Mouse (Mus musculus) midbrain, embryonic 15.5 days (tissue): ENCODE results near the gene Bpifb1. TPM values are rescaled to one million over a fixed set of nuclear protein-coding genes. Genes with fewer than 3 reads are reported as not detected.
"Not testable (repeated sequence)": the region's sequence is repeated elsewhere in the genome, so short reads cannot be mapped to it uniquely, and the experiment has no call there.

Source experiments
- ATAC-seq: fragments of 200-750 bp; cut with Nextera tagmentation; replicated peaks from 2 replicates; pipeline ENCODE4 v1.8.0; 2017; ENCODE audit warnings: moderate TSS enrichment
- H3K27ac ChIP-seq: fragments of 300-500 bp; sonication (generic); 2 replicates; pipeline ENCODE4 v1.5.1; 2015; ENCODE audit warnings: mild to moderate bottlenecking, inconsistent platforms
- H3K27me3 ChIP-seq: fragments of 300-500 bp; sonication (generic); replicated peaks from 2 replicates; pipeline ENCODE4 v1.6.1; 2015; ENCODE audit warnings: inconsistent platforms
- H3K36me3 ChIP-seq: fragments of 300-500 bp; sonication (generic); replicated peaks from 2 replicates; pipeline ENCODE4 v1.6.1; 2015; ENCODE audit warnings: inconsistent platforms
- H3K4me1 ChIP-seq: fragments of 300-500 bp; sonication (generic); 2 replicates; pipeline ENCODE4 v1.6.1; 2015; ENCODE audit warnings: inconsistent platforms
- H3K4me2 ChIP-seq: fragments of 300-500 bp; sonication (generic); 2 replicates; pipeline ENCODE4 v1.6.1; 2015; ENCODE audit warnings: inconsistent platforms, mild to moderate bottlenecking, moderate library complexity
- H3K4me3 ChIP-seq: fragments of 300-500 bp; sonication (generic); 2 replicates; pipeline ENCODE4 v1.5.1; 2015; ENCODE audit warnings: mild to moderate bottlenecking, inconsistent platforms
- H3K9ac ChIP-seq: fragments of 300-500 bp; sonication (generic); 2 replicates; pipeline ENCODE4 v1.6.1; 2015; ENCODE audit warnings: mild to moderate bottlenecking, inconsistent platforms
- H3K9me3 ChIP-seq: fragments of 300-500 bp; sonication (generic); 2 replicates; pipeline ENCODE4 v1.6.1; 2016; ENCODE audit warnings: inconsistent platforms
- WGBS: fragments of 180-500 bp; shearing (Covaris S2); methylation state at CpG from one replicate; pipeline ENCODE4 v1.1.7; 2015; ENCODE audit warnings: mixed read lengths; 5-methylcytosine and 5-hydroxymethylcytosine counted together
- polyA plus RNA-seq: library from polyadenylated mRNA; unstranded; fragments of >200 nt; fragmentation: Nextera tagmentation; extraction: Ambion mirVana; gene quantifications from 2 replicates; pipeline ENCODE4 v1.2.1, GENCODE M21; 2015

Bpifb1 gene
- polyA plus RNA-seq, 1 experiment from 2014 or later, result 0.50 TPM

- Histone ChIP-seq H3K9me3 (no peaks in the 10 kb centered on the region), H3K4me1 (peaks cover 10% of the 10 kb centered on the region), H3K36me3 (no peaks in the 10 kb centered on the region), H3K9ac (no peak overlapping the region), H3K27ac (no peak overlapping the region), H3K27me3 (no peaks in the 10 kb centered on the region), H3K4me3 (no peak overlapping the region), H3K4me2 (no peak overlapping the region)
- ATAC-seq, result no peak
- WGBS, result 83% methylated on average over 5 of the region's 5 CpGs
Observed at GRCm38 (mm10) chr2:154219950-154220349, 29.3 kb downstream of the Bpifb1 start.

- H3K4me3 ChIP-seq, result no peak within 1 kb of the TSS
- H3K9me3 ChIP-seq, result no peaks in the 10 kb centered on the region
- no peak within 1 kb of the TSS for H3K9ac ChIP-seq
- WGBS, result 6% methylated on average over 14 of the region's 14 CpGs
- peaks cover 10% of the 10 kb centered on the region for H3K4me1 ChIP-seq
- no peaks in the 10 kb centered on the region for H3K27me3 ChIP-seq
- peak; percentile 74 for ATAC-seq
- no peaks in the 10 kb centered on the region for H3K36me3 ChIP-seq
- 0 out of 2 replicates have a peak within 1 kb of the TSS, but pooled peaks have one; percentile 12 for H3K27ac ChIP-seq
- H3K4me2 ChIP-seq, result peak within 1 kb of the TSS; percentile 26; the same call in 1 of the 2 replicates
Observed at GRCm38 (mm10) chr2:154223265-154223916, 32.8 kb downstream of the Bpifb1 start, which contains the start of gene Bpifb5. Bpifb5 (plus strand) TSS chr2:154223742.

- WGBS, result 10% methylated on average over 2 of the region's 2 CpGs
- peak overlapping the region; percentile 26; the same call in 1 of the 2 replicates for H3K4me2 ChIP-seq
- H3K9ac ChIP-seq, result no peak overlapping the region
Observed at GRCm38 (mm10) chr2:154223917-154224273, 33.3 kb downstream of the Bpifb1 start.

GRCm38 (mm10) chr2:154226991-154227390 lies 36.4 kb downstream of the Bpifb1 start:
- Histone ChIP-seq H3K27ac (no peak overlapping the region), H3K9me3 (no peaks in the 10 kb centered on the region), H3K4me1 (peaks cover 10% of the 10 kb centered on the region), H3K36me3 (no peaks in the 10 kb centered on the region), H3K4me2 (no peak overlapping the region), H3K27me3 (no peaks in the 10 kb centered on the region), H3K4me3 (no peak overlapping the region), H3K9ac (no peak overlapping the region)
- no peak for ATAC-seq
- 77% methylated on average over 4 of the region's 4 CpGs for WGBS

More at GRCm38 (mm10) chr2:154223917-154224273, 33.3 kb downstream of the Bpifb1 start:
- no peak overlapping the region for H3K27ac ChIP-seq
- peaks cover 10% of the 10 kb centered on the region for H3K4me1 ChIP-seq
- no peaks in the 10 kb centered on the region for H3K27me3 ChIP-seq
- no peaks in the 10 kb centered on the region for H3K9me3 ChIP-seq
- H3K4me3 ChIP-seq, result no peak overlapping the region
- peak; percentile 48; the same call in 1 of the 2 replicates for ATAC-seq
- H3K36me3 ChIP-seq, result no peaks in the 10 kb centered on the region

DNA sequence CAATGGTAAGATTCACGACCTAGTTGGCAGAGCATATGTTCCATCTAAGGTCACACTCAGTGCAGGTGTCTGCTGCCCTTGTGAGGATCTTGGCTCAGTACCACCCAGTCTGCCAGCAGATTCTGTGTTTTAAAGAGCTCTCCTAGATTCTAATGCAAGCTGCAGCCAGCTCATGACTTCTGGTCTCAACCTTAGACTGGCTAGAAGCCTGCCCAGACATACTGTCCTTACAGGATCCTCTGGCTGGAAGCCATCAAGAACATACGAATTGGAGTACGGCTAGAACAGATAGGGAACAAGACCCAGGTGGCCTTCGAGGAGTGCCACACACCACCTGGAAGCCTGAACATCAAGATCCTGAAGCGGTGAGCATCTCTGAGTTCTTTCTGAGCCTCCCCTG lies 37.2 kb downstream of the Bpifb1 start:
- Histone ChIP-seq H3K4me2 (no peak overlapping the region), H3K4me3 (no peak overlapping the region), H3K36me3 (no peaks in the 10 kb centered on the region), H3K9ac (no peak overlapping the region), H3K4me1 (peaks cover 10% of the 10 kb centered on the region), H3K27me3 (no peaks in the 10 kb centered on the region), H3K27ac (no peak overlapping the region), H3K9me3 (no peaks in the 10 kb centered on the region)
- no peak for ATAC-seq
- 85% methylated on average over 5 of the region's 5 CpGs for WGBS

GRCm38 (mm10) chr2:154233426-154233825 lies 42.8 kb downstream of the Bpifb1 start:
- 82% methylated on average over 6 of the region's 6 CpGs for WGBS
- ATAC-seq, result no peak
- Histone ChIP-seq H3K4me3 (no peak overlapping the region), H3K36me3 (no peaks in the 10 kb centered on the region), H3K4me1 (no peaks in the 10 kb centered on the region), H3K9me3 (no peaks in the 10 kb centered on the region), H3K27me3 (no peaks in the 10 kb centered on the region), H3K27ac (no peak overlapping the region), H3K4me2 (no peak overlapping the region), H3K9ac (no peak overlapping the region)

GRCm38 (mm10) chr2:154240771-154241170 lies 50.2 kb downstream of the Bpifb1 start:
- no peak for ATAC-seq
- H3K9me3 ChIP-seq, result no peaks in the 10 kb centered on the region
- WGBS, result 88% methylated on average over 6 of the region's 6 CpGs
- H3K27ac ChIP-seq, result no peak overlapping the region
- H3K4me3 ChIP-seq, result no peak overlapping the region
- no peak overlapping the region for H3K4me2 ChIP-seq
- H3K9ac ChIP-seq, result no peak overlapping the region
- no peaks in the 10 kb centered on the region for H3K36me3 ChIP-seq
- H3K4me1 ChIP-seq, result no peaks in the 10 kb centered on the region
- H3K27me3 ChIP-seq, result no peaks in the 10 kb centered on the region

DNA sequence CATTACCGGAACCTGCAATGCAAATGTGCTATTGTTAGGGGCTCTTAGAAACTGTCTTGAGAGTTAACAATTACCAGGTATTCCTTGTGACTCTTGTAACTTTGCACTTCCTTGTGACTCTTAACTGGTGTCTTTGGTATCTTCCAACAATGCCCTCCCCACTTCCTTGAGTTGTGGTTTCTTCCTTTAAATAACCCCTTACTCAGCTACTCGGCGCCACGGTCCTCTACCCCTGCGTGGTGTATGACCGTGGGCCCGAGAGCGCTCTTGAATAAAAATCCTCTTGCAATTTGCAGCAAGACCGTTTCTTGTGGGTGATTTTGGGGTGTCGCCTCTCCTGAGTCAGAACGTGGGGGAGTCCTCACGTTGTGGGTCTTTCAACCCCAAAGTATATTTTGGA lies 52.1 kb downstream of the Bpifb1 start:
- H3K4me3 ChIP-seq, H3K9ac ChIP-seq, H3K27me3 ChIP-seq, H3K4me1 ChIP-seq, H3K36me3 ChIP-seq, H3K4me2 ChIP-seq, H3K9me3 ChIP-seq, H3K27ac ChIP-seq, ATAC-seq: not testable (repeated sequence)
- 95% methylated on average over 11 of the region's 12 CpGs for WGBS

DNA sequence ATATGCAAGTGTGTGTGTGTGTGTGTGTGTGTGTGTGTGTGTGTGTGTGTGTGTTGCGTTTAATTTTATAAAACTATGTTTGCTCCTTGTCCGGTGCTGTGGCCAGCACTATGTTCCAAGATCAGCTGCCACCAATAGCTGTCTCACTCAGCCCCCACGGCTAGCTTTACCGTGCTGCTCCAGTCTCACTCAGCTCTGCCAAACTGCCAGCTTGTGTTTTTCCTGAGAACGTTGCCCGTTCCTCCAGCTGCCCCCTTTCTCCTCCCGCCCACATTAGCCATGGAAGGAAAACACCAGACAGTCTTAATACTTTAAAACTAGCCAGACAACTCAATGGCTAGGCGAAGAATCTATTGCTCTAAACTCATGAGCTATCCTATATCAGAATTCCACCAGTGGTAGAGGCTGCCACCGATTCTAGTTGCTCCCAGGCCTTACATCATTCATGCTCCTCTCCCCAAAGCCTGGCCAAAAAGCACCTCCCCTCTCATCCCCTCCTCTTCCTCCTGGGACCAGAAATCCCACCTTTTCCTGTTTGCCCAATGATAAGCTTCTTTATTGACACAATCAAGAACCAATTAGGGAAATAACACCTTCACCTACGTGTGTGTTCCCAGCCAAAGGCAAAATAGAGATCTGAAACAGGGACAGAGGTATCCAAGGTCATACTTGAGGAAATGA lies 52.9 kb downstream of the Bpifb1 start:
- H3K27me3 ChIP-seq, result no peaks in the 10 kb centered on the region
- no peak for ATAC-seq
- WGBS, result 91% methylated on average over 10 of the region's 10 CpGs

DNA sequence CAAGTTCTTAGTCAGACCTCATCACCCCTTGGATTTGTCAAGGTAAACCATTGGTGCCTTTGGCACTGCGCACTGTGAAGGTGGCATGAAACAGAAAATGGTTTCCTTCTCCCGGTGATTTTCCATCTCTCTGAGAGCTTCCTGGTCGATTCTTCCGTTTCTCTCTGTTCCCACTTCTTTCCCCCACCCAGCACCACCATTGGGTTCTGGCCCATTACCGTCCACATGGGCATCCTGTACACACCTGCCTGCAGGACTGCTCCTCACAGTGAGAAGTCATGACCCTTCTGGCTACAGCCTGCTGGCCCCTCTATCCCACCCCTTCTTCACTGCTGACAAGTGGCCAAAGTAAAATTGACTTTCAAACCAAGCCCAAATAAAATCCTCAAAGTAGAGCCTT lies 54.7 kb downstream of the Bpifb1 start:
- no peak for ATAC-seq
- H3K4me3 ChIP-seq, result no peak overlapping the region
- H3K27me3 ChIP-seq, result no peaks in the 10 kb centered on the region
- no peak overlapping the region for H3K9ac ChIP-seq
- H3K9me3 ChIP-seq, result no peaks in the 10 kb centered on the region
- H3K4me2 ChIP-seq, result no peak overlapping the region
- H3K27ac ChIP-seq, result no peak overlapping the region
- no peaks in the 10 kb centered on the region for H3K4me1 ChIP-seq
- WGBS, result 94% methylated on average over 5 of the region's 5 CpGs
- H3K36me3 ChIP-seq, result no peaks in the 10 kb centered on the region

More for the DNA sequence above, 52.9 kb downstream of the Bpifb1 start:
- no peaks in the 10 kb centered on the region for H3K9me3 ChIP-seq
- H3K27ac ChIP-seq, result no peak overlapping the region
- no peak overlapping the region for H3K4me3 ChIP-seq
- no peaks in the 10 kb centered on the region for H3K36me3 ChIP-seq
- no peaks in the 10 kb centered on the region for H3K4me1 ChIP-seq
- no peak overlapping the region for H3K9ac ChIP-seq
- no peak overlapping the region for H3K4me2 ChIP-seq

- not testable (repeated sequence) for H3K4me2 ChIP-seq, H3K27me3 ChIP-seq, H3K4me1 ChIP-seq, H3K4me3 ChIP-seq, H3K9me3 ChIP-seq, ATAC-seq, H3K27ac ChIP-seq, H3K36me3 ChIP-seq, H3K9ac ChIP-seq
- WGBS, result 100% methylated on average over 2 of the region's 4 CpGs
Observed at GRCm38 (mm10) chr2:154255254-154255653, 64.6 kb downstream of the Bpifb1 start.

- Histone ChIP-seq H3K4me3 (no peak overlapping the region), H3K4me2 (no peak overlapping the region), H3K36me3 (no peaks in the 10 kb centered on the region), H3K9ac (no peak overlapping the region), H3K27me3 (no peaks in the 10 kb centered on the region), H3K4me1 (no peaks in the 10 kb centered on the region), H3K27ac (no peak overlapping the region), H3K9me3 (no peaks in the 10 kb centered on the region)
- no peak for ATAC-seq
- 82% methylated on average over 4 of the region's 4 CpGs for WGBS
Observed at GRCm38 (mm10) chr2:154255770-154256169, 65.2 kb downstream of the Bpifb1 start.

DNA sequence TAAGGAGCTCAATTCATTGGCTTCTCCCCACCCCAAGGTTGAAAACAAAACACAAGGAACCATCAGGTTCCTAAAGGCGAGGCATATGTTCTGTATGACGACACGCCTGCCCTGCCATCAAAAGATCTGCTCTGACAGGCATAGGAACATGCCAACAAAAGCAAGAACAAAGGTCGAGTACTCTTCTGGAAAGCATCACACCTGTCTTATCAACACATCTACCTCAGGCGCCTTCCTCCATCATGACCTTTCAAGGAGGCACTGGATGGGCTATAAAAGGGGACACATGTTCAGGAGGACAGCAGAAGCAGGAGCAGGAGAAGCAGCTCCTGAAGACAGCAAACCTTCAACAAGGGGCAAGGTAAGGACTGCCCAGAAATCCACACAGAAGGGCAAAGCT lies 66.9 kb downstream of the Bpifb1 start, which contains the start of gene Bpifb9a:
Gene Bpifb9a (plus strand): TSS at position 301 of the 400 bp plus-strand sequence.
- not testable (repeated sequence) for H3K4me3 ChIP-seq, ATAC-seq, H3K4me1 ChIP-seq, H3K27me3 ChIP-seq, H3K27ac ChIP-seq, H3K36me3 ChIP-seq, H3K9me3 ChIP-seq, H3K9ac ChIP-seq, H3K4me2 ChIP-seq
- WGBS, result 83% methylated on average over 5 of the region's 5 CpGs
